Mouse (Mus musculus): ENCODE measurements around the gene H3f3a. TPM values are rescaled to one million over a fixed set of nuclear protein-coding genes. Genes with fewer than 3 reads are reported as not detected.
A peak's percentile ranks its signal among the peaks of the same experiment; 100 is the strongest.
"Not testable (repeated sequence)": the region's sequence is repeated elsewhere in the genome, so short reads cannot be mapped to it uniquely, and the experiment has no call there.

The H3f3a gene
- total RNA-seq (2021) = 100 to 1,000 TPM; 303 to 358 TPM
- long read RNA-seq, experiment 1, transcript H3f3a-205 (4 exons, 2,841 nt) = major isoform, 113 of 186 reads
- long read RNA-seq, experiment 1, partial matches to known transcripts = 5 of 186 reads
- long read RNA-seq, experiment 1, other reads (novel, unspliced or antisense) = 66 of 186 reads
- long read RNA-seq, experiment 2, transcript H3f3a-205 (4 exons, 2,841 nt) = major isoform, 171 of 259 reads
- long read RNA-seq, experiment 2, partial matches to known transcripts = 6 of 259 reads
- long read RNA-seq, experiment 2, other reads (novel, unspliced or antisense) = 80 of 259 reads

- DNase-seq = peak; percentile 86 to 88
- intact Hi-C loops (cut with DNase I) = loop anchor here (1.0 to 2.0 kb wide), 3 partner anchors 36 to 45 kb away; no protein-coding TSS in a partner anchor
Observed at GRCm38 (mm10) chr1:180813885-180814740, at the start of gene H3f3a. TSS of gene H3f3a (minus strand) at chr1:180813943.

- intact Hi-C loops (cut with DNase I) = loop anchor here (5.0 kb wide), 1 partner anchor 93 kb away; no protein-coding TSS in a partner anchor
- DNase-seq = no peak
Observed at GRCm38 (mm10) chr1:180860030-180860429, 46.3 kb upstream of the H3f3a start.

DNA sequence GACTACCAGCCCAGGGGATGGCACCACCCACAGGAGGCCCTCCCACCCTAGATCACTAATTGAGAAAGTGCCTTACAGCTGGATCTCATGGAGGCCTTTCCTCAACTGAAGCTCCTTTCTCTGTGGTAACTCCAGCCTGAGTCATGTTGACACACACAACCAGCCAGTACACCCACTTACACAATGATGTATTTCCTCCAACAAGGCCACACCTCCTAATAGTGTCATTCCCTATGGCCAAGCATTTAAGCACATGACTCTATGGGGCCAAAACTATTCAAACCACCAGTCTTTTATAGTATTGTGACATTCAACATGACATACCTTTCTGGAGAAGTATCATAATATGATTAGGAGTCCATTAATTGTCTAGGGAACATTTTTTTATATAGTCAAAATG is 45.0 kb upstream of the H3f3a start:
- no peak for DNase-seq
- intact Hi-C loops (cut with DNase I) = no loop called here

DNA sequence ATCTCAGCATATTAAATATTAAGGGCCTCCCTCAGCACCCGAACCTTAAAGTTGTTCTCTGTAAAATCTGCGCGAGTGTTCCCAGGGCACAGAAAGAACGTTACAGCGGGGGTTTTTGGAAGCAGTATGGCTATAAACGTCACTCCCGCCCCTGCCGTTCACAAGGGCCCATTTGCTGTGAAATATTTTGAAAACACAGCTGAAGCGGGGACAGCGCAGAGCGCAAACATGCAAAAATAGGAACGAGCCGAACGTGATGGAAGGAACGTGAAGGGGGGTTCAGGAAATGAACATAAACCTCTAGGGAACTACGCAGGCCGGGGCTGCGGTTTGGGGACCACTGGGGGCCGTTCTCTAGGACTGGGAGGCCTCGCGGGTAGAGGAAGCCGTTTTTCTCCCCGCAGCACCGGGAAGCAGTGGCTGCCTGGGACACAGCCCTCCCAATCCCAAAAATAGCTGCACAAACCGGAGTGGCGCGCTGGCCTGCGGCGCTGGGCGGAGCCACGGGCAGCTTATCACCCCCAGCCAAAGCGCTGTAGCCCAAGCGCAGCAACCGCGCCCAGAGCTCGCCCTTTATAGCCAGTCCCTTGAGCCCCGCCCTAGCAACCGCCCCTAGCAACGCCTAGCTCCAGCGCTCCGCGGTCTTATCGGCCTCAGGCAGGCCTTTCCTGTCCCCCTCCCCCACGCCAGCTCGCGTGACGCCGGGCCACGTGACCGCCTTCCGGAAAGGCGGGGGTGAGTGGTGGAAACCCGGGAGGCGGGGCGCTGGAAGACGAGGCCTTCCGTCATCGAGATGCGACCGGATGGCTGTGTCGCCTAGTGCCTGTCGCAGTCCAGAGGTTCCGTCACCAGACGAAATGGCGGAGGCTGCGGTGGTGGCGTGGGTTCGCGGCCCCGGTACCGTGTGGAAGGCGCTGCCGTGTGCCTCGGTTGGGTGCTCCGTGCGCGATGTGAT is 36.9 kb upstream of the H3f3a start, which contains the start of gene Sde2:
Gene Sde2 (plus strand): TSS at position 812 of the 955 bp plus-strand sequence.
- intact Hi-C loops (cut with DNase I) = loop anchor here (1.0 kb wide), 1 partner anchor 37 kb away; the partner anchor contains the start of gene H3f3a
- peak; percentile 100 for DNase-seq

DNA sequence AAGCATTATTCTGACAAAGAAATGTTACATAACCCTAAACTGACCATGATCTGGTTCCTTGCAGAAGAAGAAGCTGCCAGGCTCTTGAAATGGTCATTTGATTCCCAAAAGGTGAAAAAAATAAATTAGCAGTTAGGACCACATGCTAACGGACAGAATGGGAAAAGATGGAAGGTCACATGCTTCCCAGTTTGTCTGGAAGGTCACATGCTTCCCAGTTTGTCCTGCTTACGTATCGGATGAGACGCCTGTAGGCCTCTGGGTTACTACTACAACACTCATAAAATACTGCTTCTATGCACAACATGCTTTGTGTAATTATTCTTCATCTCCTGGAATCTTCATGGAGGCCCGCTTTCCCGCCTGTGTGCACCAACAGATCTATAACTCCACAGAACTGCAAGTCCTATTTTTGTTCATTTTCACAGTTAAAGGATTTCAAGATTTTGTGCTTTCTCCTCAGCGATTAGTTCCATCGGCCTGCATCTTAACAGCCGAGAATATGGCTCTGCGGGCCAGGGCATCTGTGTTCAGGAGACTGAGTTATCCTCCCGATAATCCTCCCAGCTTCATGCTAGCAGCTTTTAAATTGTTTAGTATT is 36.1 kb upstream of the H3f3a start:
- no peak for DNase-seq
- intact Hi-C loops (cut with DNase I) = loop anchor here (1.0 kb wide), 1 partner anchor 36 kb away; the partner anchor contains the start of gene H3f3a

- peak; percentile 50 to 56 for DNase-seq
- intact Hi-C loops (cut with DNase I) = no loop called here
Observed at GRCm38 (mm10) chr1:180848511-180849241, 34.9 kb upstream of the H3f3a start.

DNA sequence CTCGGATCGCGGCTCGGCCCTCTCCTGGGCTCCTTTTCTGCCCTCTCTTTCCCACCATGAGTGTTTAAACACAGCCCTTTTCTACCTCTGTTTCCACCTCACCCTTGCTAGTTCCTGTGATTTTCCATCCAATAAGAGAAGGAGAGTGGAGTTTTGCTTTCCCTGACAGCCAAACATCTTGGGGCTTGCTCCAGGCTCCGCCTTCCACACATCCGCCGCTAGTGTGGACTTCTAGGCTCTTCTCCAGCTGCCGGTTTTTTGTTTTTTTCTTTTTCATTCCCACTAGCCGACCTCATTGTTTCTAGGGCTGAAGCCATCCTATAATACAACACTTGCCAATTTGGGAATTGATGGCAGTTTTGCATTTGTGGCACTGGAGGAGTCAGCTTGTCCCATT is 34.4 kb upstream of the H3f3a start:
- intact Hi-C loops (cut with DNase I) = no loop called here

GRCm38 (mm10) chr1:180841561-180842300 is 28.0 kb upstream of the H3f3a start:
- no peak for DNase-seq
- intact Hi-C loops (cut with DNase I) = no loop called here

More for the DNA sequence above, 34.4 kb upstream of the H3f3a start:
- peak; percentile 49 to 69 for DNase-seq

DNA sequence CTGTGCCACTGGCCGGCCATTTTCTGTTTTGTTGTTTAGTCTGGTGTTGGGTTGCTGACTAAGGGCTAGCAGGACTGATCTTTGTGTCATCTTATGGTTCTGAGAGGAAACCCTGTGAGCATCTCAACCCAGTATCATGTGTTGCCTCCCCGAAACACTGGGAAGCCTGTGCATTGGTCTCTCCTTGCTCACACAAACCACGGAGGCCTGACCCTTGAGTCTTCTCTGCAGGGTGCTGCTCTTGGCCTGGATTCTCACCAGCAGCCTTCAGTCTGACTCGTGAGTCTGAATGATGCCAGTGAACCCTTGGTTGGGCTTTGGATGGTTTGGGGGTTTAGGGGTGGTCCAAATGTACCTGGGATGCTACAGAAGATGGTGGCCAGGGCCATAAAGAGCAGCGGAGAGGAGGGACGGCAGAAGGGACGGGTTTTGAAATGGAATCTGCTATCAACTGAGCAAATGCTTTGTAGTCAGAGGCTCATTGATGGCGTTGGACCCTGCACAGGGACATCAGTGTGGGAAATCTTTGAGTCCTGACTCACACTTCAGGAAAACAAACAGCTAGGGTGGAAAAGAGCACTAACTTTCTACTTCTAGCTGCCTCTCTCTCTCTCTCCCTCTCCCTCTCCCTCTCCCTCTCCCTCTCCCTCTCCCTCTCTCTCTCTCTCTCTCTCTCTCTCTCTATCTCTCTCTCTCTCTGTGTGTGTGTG is 25.6 kb upstream of the H3f3a start:
- intact Hi-C loops (cut with DNase I) = no loop called here

GRCm38 (mm10) chr1:180838014-180838413 is 24.3 kb upstream of the H3f3a start:
- intact Hi-C loops (cut with DNase I) = no loop called here
- DNase-seq = no peak

More for the DNA sequence above, 25.6 kb upstream of the H3f3a start:
- DNase-seq = no peak

DNA sequence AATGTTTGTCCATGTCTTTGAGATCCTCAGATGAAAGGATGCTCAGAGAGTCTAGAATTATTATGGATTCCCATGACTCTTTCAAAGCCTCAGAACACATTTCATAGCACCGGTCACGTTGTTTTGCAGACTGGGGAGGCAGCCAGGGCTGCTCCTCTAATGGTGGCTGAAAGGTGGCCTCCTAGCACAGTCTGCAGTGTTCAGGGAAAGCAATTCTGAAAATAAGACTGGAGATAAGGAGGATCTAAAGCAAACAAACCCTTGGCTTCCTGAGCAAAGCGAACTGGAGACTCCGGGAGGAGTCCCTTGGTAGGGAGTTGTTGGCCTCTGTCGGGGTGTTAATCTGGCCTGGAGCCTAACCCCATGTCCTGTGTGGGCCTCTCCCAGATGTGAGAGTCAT is 23.4 kb upstream of the H3f3a start:
- intact Hi-C loops (cut with DNase I) = no loop called here
- no peak for DNase-seq

DNA sequence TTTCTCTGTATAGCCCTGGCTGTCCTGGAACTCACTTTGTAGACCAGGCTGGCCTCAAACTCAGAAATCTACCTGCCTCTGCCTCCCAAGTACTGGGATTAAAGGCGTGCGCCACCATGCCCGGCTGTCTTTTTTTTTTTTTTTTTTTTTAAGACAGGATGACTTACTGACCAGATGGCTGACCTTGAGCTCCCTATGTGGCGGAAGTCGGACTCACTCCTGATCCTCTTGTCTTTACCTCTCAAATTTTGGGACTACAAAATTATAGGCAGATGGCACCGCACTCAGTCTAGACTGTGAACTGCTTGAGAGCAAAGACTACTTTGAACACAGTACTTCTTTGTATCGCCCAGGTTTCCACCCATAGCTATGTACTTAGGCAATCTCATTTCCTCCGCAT is 22.7 kb upstream of the H3f3a start:
- intact Hi-C loops (cut with DNase I); DNase-seq: not testable (repeated sequence)

GRCm38 (mm10) chr1:180835273-180836015 is 21.7 kb upstream of the H3f3a start:
- DNase-seq = no peak
- intact Hi-C loops (cut with DNase I) = no loop called here

- intact Hi-C loops (cut with DNase I) = no loop called here
- DNase-seq = no peak
Observed at GRCm38 (mm10) chr1:180830588-180831346, 17.0 kb upstream of the H3f3a start.

DNA sequence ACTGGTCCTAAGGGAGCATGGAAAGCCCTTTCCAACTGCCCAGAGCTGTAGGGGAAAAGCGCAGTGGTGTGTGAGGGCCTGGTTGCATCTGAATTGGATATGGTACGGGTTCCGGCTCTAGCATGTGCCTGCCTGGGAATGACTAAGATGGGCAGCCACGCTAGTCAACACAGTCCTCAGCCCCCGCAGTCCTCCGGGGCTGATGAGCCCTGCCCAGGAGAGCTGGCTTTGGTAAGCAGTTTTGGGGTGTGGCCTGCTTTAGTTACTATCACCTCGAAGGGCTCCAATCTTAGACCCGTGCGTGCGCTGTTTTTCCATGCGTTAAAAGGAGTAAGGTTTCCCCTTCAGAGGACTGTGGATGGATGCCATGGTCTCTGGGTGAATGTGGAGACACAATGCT is 16.4 kb upstream of the H3f3a start:
- DNase-seq = no peak
- intact Hi-C loops (cut with DNase I) = no loop called here

DNA sequence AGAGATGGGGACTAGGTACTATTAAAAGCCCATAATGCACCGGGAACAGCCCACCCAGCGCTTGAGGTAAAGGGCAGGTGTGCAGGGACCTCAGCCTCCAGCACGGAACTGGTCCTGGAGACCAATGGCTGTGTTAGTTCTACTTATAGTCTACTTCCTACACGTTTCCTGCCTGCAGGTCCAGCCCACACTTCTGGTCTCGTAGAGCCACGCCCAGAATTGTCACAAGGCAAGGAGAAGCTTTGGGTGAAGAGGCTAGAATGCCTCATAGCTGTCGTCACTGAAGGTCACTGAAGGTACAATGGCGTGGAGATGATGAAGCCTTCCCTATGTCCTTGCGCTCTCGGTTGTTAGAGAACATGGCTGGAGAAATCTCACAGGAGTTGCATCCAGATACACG is 16.0 kb upstream of the H3f3a start:
- no peak for DNase-seq
- intact Hi-C loops (cut with DNase I) = no loop called here
